Mouse (Mus musculus) cerebellum, postnatal 25 days (tissue): ENCODE results near the gene Fubp1.

Source experiments
- DNase-seq, 2 experiments: peaks; one replicate each; pipeline ENCODE4 v3.0.0; 2021; ENCODE audit warnings: mixed read lengths in 2 of 2

Gene Fubp1

GRCm38 (mm10) chr3:152284306-152284705, 74.1 kb downstream of the Fubp1 start:
- no peak for DNase-seq

- DNase-seq = no peak
Measured at GRCm38 (mm10) chr3:152284759-152285158, 74.5 kb downstream of the Fubp1 start.
